Mouse (Mus musculus) ovary, adult 18-20 months (tissue): ENCODE measurements at regions not wholly inside any gene's neighbourhood (a gene's known extent, or its start where the extent isn't known, plus 50 kb on each side); places are given as distances from the start of the nearest gene placed in this dataset.

ENCODE experiments used
- DNase-seq: peaks from one replicate; pipeline ENCODE4 v3.0.0; 2022; ENCODE audit warnings: low spot score, mixed read lengths

- no peak for DNase-seq
These were observed 427.4 kb upstream of the Ccnh start for GRCm38 (mm10) chr13:84761821-84762220.

GRCm38 (mm10) chr13:84763916-84764315 lies 425.3 kb upstream of the Ccnh start:
- no peak for DNase-seq

DNA sequence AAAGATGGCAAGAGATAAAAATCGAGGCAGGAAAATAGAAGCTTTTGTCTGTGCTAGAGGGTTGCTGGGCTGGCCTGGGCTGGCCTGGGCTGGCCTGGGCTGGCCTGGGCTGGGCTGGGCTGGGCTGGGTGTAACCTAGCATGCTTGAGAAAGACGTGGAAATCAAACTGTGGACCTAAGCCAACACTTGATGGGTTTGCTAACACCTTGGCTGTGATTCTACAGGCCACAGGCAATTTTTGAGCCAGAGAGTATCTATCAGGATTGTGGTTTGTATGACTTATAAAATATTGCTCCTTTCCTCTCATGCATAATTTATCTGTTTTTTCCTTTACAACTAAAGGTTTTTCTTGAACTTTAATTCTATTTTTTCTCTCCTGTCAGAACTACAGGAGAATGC lies 417.3 kb upstream of the Ccnh start:
- no peak for DNase-seq

DNA sequence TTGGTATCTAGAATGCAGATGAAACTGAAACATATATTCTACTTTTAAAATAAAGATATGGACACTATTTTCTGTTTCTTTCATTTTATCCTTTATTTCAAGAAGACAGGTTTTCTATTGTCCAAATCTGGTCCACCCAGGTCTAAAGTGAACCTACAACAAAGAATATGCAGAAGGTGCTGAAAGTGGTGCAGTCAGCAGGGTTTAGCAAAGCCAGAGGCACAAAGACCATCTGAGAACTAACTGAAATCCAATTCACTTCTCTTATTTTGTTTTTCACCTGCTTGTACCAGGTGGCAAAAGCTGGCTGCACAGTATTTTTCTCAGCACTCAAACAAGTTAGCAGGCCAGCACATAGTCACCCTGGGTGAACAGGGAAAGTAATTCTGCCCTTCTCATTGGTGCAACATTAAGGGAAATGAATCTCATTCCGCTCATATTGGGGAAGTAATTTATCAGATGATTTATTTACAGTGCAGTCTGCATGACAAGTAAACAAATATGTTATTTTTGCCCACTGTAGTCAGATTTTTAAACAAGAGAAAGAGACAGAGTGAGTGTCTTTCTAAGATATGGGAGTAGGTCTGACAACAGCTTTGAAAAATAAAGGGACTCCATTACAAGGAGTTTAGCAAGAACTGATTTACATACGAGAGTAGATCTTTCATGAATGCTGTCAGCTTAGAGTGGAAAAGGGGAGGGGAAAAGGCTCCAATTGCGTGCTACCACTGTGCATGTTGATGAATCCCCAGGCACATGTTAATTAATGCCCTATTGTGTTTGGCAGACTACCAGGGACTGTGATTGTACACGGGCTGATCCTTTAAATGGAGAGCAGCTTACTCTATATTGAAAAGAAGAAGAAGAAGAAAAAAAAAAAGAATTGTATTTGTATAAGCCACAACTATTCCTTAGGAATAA lies 405.9 kb upstream of the Ccnh start:
- no peak for DNase-seq

GRCm38 (mm10) chr13:84804241-84804980 lies 384.8 kb upstream of the Ccnh start:
- DNase-seq = no peak

DNA sequence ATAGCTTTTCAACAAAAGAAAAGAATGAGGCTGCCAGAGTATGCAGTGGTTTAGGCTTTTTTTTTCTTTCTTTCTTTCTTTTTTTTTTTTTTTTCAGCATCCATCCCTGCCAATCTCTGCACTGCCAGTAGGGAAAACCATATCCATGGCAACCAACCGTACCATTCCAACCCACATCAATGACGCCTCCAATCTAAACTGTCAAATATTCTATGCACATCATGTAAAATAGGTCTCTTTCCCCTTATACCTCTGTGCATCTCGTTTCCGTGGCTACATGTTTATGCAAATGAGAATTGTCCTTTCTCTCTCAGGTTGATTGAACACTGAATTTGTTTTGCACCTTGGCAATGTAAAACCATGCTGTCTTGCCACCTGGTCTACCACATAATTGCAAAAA lies 384.0 kb upstream of the Ccnh start:
- no peak for DNase-seq

- DNase-seq = no peak
These were observed 379.6 kb upstream of the Ccnh start for GRCm38 (mm10) chr13:84809605-84810004.
